Mouse (Mus musculus) neural tube, embryonic 12.5 days (tissue): ENCODE data around the gene Oca2. TPM values are rescaled to one million over a fixed set of nuclear protein-coding genes. Genes with fewer than 3 reads are reported as not detected.

Source experiments
- ATAC-seq: fragments of 200-750 bp; cut with Nextera tagmentation; 2 replicates; pipeline ENCODE4 v1.8.0; 2017; ENCODE audit warnings: low read depth, mild to moderate bottlenecking, moderate TSS enrichment, moderate library complexity; ENCODE audit not compliant: low FRiP score
- H3K27ac ChIP-seq: fragments of 300-500 bp; sonication (generic); 2 replicates; pipeline ENCODE4 v1.5.1; 2016
- H3K27me3 ChIP-seq: fragments of 300-500 bp; sonication (generic); replicated peaks from 2 replicates; pipeline ENCODE4 v1.6.1; 2016; ENCODE audit warnings: mild to moderate bottlenecking
- H3K36me3 ChIP-seq: fragments of 300-500 bp; sonication (generic); 2 replicates; pipeline ENCODE4 v1.6.1; 2016; ENCODE audit warnings: mild to moderate bottlenecking
- H3K4me1 ChIP-seq: fragments of 300-500 bp; sonication (generic); 2 replicates; pipeline ENCODE4 v1.6.1; 2016
- H3K4me2 ChIP-seq: fragments of 300-500 bp; sonication (generic); replicated peaks from 2 replicates; pipeline ENCODE4 v1.6.1; 2016; ENCODE audit warnings: mild to moderate bottlenecking
- H3K4me3 ChIP-seq: fragments of 300-500 bp; sonication (generic); 2 replicates; pipeline ENCODE4 v1.5.1; 2016
- H3K9ac ChIP-seq: fragments of 300-500 bp; sonication (generic); 2 replicates; pipeline ENCODE4 v1.6.1; 2016; ENCODE audit warnings: mild to moderate bottlenecking
- H3K9me3 ChIP-seq: fragments of 300-500 bp; sonication (generic); 2 replicates; pipeline ENCODE4 v1.6.1; 2016; ENCODE audit warnings: mild to moderate bottlenecking
- WGBS: fragments of 180-500 bp; shearing (Covaris S2); methylation state at CpG from one replicate; pipeline ENCODE4 v1.1.7; 2016; 5-methylcytosine and 5-hydroxymethylcytosine counted together
- polyA plus RNA-seq: library from polyadenylated mRNA; unstranded; fragments of >200 nt; fragmentation: Nextera tagmentation; extraction: Ambion mirVana; gene quantifications from 2 replicates; pipeline ENCODE4 v1.2.1, GENCODE M21; 2016

Gene Oca2
- polyA plus RNA-seq, 1 experiment from 2014 or later: 0.15 TPM

DNA sequence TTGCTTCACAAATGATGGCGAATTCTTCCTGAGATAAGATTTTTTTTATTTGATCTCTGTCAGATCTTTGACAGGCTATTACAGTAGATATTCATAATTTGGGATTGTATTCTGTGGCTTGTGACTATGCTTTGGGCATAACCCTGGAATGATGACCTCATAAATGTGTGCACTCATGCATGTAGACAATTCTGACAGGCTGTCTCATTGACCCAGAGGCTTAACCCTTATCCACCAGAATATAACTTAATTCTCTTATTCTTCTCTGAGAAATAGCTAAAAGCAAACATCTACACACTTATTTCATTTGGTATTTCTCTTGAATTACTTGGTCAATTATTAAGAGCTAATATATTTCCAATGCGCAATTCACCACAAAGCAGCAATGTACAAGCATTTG is 37.9 kb downstream of the Oca2 start:
- Histone ChIP-seq H3K4me2 (no peak overlapping the region), H3K36me3 (no peaks in the 10 kb centered on the region), H3K9me3 (no peaks in the 10 kb centered on the region), H3K9ac (no peak overlapping the region), H3K27ac (no peak overlapping the region), H3K27me3 (no peaks in the 10 kb centered on the region), H3K4me3 (no peak overlapping the region), H3K4me1 (no peaks in the 10 kb centered on the region)
- no peak for ATAC-seq
- WGBS: 88% methylated on average over 2 of the region's 2 CpGs

DNA sequence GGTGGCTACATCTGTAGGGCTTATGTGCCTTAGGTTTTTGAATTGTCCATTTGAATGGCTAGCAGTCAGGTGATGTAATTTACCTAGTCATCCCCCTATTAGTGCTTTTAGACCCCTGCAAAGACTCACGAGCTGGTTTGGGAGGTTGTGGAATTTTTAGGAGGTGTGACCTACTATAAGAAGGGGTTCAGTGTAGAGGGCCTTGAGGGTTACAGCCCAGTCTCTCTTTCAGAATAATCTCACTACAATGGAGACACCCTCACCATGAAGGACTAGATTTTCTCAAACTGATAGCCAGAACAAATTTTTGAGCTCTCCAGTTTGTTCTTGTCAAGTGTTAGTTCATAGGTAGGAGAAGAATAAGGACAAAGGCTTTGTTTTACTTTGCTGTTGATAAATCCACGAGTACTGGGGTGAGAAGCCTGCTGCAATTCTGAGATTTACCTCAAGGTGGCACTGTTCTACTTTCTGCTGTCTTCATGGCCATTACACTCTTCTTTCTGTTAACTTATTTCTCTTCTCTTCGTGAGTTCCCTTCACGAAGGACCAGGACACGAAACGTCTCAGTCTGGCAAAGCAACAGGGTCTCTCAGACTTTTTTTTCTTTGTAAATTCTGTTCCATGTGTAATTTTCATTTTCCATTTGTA is 52.0 kb downstream of the Oca2 start:
- no peak overlapping the region for H3K4me2 ChIP-seq
- WGBS: 48% methylated on average over 6 of the region's 6 CpGs
- ATAC-seq: peak; percentile 68; the same call in 1 of the 2 replicates
- no peak overlapping the region for H3K4me3 ChIP-seq
- H3K4me1 ChIP-seq: no peaks in the 10 kb centered on the region
- H3K9me3 ChIP-seq: no peaks in the 10 kb centered on the region
- H3K27me3 ChIP-seq: no peaks in the 10 kb centered on the region
- H3K36me3 ChIP-seq: no peaks in the 10 kb centered on the region
- no peak overlapping the region for H3K9ac ChIP-seq
- H3K27ac ChIP-seq: no peak overlapping the region

DNA sequence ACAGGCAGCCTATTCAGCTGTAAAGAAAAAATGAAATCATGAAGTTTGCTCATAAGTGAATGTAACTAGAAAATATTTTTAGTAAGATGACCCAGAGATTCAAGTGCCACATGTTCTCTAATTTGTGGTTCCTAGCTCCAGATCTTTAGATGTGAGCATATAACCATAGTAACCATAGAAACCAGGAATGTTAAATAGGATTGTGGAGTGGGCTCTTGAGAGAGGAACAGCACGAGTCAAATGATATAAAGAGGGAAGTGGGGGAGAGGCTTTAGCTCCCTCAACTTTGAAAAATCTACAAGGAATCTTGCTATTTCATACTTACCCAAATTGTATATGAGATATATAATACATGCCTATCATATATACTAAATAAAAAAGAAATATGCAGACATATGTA is 64.8 kb downstream of the Oca2 start:
- no peaks in the 10 kb centered on the region for H3K9me3 ChIP-seq
- H3K27ac ChIP-seq: no peak overlapping the region
- no peaks in the 10 kb centered on the region for H3K27me3 ChIP-seq
- no peak overlapping the region for H3K4me2 ChIP-seq
- H3K4me1 ChIP-seq: no peaks in the 10 kb centered on the region
- H3K4me3 ChIP-seq: no peak overlapping the region
- 20% methylated on average over 1 of the region's 1 CpGs for WGBS
- ATAC-seq: no peak
- no peaks in the 10 kb centered on the region for H3K36me3 ChIP-seq
- H3K9ac ChIP-seq: no peak overlapping the region

DNA sequence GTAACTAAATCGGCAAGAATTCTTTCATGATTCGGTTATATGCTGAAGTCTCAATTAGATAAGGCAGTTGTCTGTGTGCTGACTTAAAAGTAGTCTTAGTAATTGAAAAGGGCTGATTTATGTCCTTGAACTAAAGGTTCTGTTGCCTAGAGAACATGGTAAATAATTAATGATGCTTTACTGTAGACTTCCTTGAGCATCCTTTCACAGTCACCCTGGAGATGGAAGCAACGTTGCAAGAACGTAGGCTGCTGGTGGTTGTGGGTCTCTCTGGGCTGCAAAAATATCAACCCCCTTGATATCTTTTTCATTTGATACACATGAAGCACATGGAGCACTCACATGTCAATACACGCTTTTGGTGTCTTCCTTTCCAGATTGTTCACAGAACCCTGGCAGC is 74.8 kb downstream of the Oca2 start:
- H3K27ac ChIP-seq: no peak overlapping the region
- WGBS: 58% methylated on average over 5 of the region's 5 CpGs
- no peaks in the 10 kb centered on the region for H3K36me3 ChIP-seq
- H3K9ac ChIP-seq: no peak overlapping the region
- peak; percentile 53; the same call in 1 of the 2 replicates for ATAC-seq
- no peaks in the 10 kb centered on the region for H3K9me3 ChIP-seq
- no peak overlapping the region for H3K4me2 ChIP-seq
- H3K27me3 ChIP-seq: no peaks in the 10 kb centered on the region
- H3K4me1 ChIP-seq: no peaks in the 10 kb centered on the region
- H3K4me3 ChIP-seq: no peak overlapping the region

DNA sequence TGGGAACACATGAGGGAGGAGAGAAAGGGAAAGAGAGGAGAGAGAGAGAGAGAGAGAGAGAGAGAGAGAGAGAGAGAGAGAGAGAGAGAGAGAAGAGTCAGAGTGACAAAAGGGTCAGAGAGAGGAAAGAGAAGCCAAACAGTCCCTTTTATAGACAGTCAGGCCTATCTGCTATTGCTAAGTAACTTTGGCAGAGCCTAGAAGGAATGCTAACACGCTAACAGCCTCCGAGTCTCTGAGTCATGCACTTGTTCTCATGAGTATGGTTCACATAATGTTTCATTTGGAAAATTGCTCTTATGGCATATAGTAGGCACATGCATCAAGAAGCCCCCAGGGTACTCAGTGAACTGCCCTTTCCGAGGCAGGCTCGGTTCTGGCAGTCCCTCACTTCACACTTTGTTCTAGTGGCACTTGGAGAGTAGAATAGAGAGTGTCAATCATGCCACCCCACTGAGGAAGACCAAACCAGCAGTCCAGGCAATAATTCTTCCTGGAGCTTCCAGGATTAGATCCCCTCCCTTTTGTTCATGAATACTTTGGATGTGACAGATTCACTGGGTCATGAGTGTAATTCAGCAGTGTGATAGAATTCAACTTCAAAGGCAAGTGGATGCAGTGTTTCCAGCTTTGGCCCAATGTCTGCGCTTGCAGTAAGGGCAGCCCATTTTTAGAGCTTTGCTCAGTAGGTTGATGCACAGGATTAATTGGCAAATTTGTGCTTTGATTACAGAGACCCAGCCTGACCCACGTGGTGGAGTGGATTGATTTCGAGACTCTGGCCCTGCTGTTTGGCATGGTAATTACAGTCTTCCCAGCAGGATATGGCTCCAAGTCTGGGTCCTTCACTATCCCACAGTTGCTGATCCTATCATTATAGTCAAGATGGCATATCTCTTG is 76.3 kb downstream of the Oca2 start:
- Histone ChIP-seq H3K27ac (no peak overlapping the region), H3K9ac (no peak overlapping the region), H3K4me2 (no peak overlapping the region), H3K9me3 (no peaks in the 10 kb centered on the region), H3K36me3 (no peaks in the 10 kb centered on the region), H3K27me3 (no peaks in the 10 kb centered on the region), H3K4me1 (no peaks in the 10 kb centered on the region), H3K4me3 (no peak overlapping the region)
- WGBS: 43% methylated on average over 7 of the region's 7 CpGs
- peak; percentile 63 for ATAC-seq

DNA sequence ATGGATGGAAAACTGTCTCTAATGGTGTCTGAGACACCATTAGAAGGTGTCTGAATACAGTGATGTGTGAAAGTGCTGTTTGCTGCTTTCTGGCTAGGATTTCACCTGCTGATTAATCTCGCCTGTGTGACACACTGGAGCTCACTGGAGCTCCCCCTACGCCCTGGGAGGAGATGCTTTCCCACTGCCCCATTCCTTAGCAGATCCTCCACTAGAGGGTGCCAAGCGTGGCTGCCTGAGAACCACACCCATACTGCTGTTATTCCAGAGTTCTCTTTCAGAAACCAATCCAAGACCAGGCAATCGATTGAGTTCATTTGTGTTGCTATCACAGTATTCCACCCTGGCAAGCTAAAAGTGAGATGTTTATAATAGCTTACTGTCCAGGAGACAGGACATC is 88.2 kb downstream of the Oca2 start:
- Histone ChIP-seq H3K9me3 (no peaks in the 10 kb centered on the region), H3K27ac (no peak overlapping the region), H3K27me3 (no peaks in the 10 kb centered on the region), H3K9ac (no peak overlapping the region), H3K4me2 (no peak overlapping the region), H3K4me3 (no peak overlapping the region), H3K36me3 (no peaks in the 10 kb centered on the region), H3K4me1 (no peaks in the 10 kb centered on the region)
- 59% methylated on average over 4 of the region's 4 CpGs for WGBS
- no peak for ATAC-seq

DNA sequence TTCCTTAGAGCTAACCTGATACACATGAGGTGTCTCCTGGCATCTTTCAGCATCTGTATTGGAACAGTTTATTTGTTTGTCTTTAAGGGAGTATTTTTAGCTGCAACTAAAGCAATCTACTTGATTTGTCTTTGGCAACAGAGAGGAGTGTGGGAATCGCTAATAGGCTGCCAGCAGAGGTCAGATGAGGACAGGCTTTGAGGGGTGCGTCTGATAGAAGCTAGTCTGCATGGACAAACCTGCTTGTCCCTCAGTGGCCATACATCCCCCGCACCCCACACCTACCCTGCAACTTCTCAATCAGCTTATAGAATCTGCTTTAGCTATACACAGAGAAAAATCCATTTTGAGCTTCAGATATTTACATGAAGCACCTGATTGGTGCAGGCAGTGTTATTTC is 109.0 kb downstream of the Oca2 start:
- ATAC-seq: no peak
- H3K9ac ChIP-seq: no peak overlapping the region
- no peak overlapping the region for H3K4me3 ChIP-seq
- 61% methylated on average over 3 of the region's 3 CpGs for WGBS
- no peak overlapping the region for H3K27ac ChIP-seq
- no peaks in the 10 kb centered on the region for H3K9me3 ChIP-seq
- no peaks in the 10 kb centered on the region for H3K27me3 ChIP-seq
- no peaks in the 10 kb centered on the region for H3K36me3 ChIP-seq
- H3K4me1 ChIP-seq: no peaks in the 10 kb centered on the region
- no peak overlapping the region for H3K4me2 ChIP-seq

DNA sequence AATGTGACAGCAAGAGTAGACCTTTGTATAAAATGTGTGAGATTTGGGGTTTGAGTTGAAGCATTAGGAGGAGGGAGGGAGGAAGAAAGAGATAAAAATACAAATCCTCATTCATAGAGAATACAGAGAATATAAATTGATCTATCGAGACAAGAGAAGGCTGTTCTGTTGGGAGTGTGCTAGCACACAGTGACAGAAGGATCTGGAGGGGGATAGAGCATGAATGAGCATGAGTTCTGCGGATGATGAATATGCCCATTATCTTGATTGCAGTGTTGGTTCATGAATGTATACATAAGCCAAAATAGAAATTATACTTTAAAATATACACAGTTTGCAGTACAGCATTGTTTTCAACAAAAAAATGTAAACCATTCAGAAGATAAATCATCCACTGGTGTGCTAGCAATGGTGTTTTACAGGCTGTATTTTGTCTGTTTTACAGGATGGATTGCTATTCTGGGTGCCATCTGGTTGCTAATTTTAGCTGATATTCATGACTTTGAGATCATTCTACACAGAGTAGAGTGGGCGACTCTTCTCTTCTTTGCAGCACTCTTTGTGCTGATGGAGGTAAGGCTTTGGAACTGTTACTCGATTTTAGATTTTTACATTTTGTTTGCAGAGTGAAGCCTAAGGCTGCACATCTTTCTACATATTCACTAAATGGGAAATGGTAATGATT is 117.2 kb downstream of the Oca2 start:
- Histone ChIP-seq H3K4me1 (no peaks in the 10 kb centered on the region), H3K36me3 (no peaks in the 10 kb centered on the region), H3K9me3 (no peaks in the 10 kb centered on the region), H3K27me3 (no peaks in the 10 kb centered on the region), H3K4me3 (no peak overlapping the region), H3K27ac (no peak overlapping the region), H3K4me2 (no peak overlapping the region), H3K9ac (no peak overlapping the region)
- 86% methylated on average over 4 of the region's 4 CpGs for WGBS
- no peak for ATAC-seq

DNA sequence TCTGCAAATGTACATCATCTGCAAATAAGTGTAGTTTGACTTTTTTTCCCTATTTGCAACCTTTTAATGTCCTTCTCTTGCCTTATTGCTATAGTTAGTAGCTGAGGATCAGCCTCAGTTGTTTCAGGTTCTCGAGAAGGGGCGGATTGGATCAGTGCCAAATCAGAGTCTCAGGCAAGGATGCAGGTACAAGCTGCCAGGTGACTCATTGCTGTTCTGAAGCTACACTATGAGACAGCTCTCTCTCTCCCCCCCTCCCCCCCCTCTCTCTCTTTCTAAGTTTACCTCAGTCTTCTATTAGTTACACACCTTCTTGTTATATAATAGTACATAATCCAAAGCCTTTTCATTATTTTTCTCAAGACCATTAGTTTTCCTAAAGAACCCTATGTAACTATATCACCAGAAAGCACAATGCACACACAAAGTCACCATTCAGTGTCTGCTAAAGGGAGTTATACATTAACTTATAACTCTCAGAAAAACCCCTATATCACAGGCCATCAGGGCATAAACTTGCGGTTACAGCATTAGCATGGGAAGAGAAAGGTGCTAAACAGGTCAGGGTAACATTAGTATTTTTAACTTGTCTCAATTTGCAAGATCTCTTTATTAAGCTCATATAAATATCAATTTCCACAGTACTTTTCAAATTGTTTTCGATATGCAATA is 142.3 kb downstream of the Oca2 start:
- Histone ChIP-seq H3K9ac (no peak overlapping the region), H3K4me2 (no peak overlapping the region), H3K27me3 (no peaks in the 10 kb centered on the region), H3K9me3 (no peaks in the 10 kb centered on the region), H3K36me3 (no peaks in the 10 kb centered on the region), H3K27ac (no peak overlapping the region), H3K4me3 (no peak overlapping the region), H3K4me1 (no peaks in the 10 kb centered on the region)
- no peak for ATAC-seq
- WGBS: 94% methylated on average over 4 of the region's 4 CpGs

DNA sequence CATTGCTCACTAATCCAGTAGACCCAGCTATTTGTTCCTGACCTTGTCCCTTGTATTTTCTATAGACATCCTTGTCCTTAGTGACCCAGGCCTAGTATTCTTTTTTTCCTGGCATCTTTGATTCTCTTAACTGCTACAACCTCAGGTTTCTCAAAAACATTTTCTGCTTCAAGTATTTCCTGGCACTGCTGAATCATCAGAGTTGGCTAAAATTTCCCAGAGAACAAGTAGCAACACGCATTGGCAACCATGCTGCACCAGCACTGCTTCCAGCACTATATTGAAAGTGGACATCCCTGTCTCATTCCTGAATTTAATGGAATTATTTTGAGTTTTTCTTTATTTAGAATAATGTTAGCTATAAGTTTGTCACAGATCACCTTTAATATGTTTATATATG is 143.1 kb downstream of the Oca2 start:
- Histone ChIP-seq H3K9ac (no peak overlapping the region), H3K4me2 (no peak overlapping the region), H3K9me3 (no peaks in the 10 kb centered on the region), H3K27me3 (no peaks in the 10 kb centered on the region), H3K4me3 (no peak overlapping the region), H3K36me3 (no peaks in the 10 kb centered on the region), H3K27ac (no peak overlapping the region), H3K4me1 (no peaks in the 10 kb centered on the region)
- ATAC-seq: no peak
- WGBS: 92% methylated on average over 1 of the region's 1 CpGs

DNA sequence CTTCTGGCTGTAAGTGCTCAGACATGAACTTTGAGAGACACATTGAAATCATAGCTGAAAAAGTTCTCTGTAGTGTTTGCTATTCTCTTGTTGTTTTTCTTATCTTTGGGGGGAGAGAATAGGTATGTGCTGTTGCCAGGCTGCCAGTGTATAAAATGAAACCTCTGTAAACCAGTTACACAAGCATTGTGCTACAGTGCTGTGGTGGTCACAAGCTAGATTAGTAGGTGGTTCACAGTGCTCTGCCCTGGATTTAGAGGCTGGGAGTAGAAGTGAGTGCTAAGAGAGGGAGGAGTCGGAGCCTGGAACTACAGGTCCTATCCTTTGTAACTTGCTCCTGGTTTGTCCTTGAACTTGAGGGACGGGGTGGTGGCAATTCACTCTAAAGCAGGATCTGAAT is 148.7 kb downstream of the Oca2 start:
- ATAC-seq: no peak
- H3K36me3 ChIP-seq: no peaks in the 10 kb centered on the region
- H3K27me3 ChIP-seq: no peaks in the 10 kb centered on the region
- H3K27ac ChIP-seq: no peak overlapping the region
- H3K9me3 ChIP-seq: no peaks in the 10 kb centered on the region
- H3K4me1 ChIP-seq: no peaks in the 10 kb centered on the region
- WGBS: 86% methylated on average over 2 of the region's 2 CpGs
- H3K9ac ChIP-seq: no peak overlapping the region
- H3K4me3 ChIP-seq: no peak overlapping the region
- no peak overlapping the region for H3K4me2 ChIP-seq
